Mouse (Mus musculus): ENCODE measurements around the gene Pawr. TPM values are rescaled to one million over a fixed set of nuclear protein-coding genes. Genes with fewer than 3 reads are reported as not detected.

The Pawr gene
- polyA plus RNA-seq, 1 experiment from 2014 or later = 10.6 TPM

- no peak for ATAC-seq (ENCODE audit: low FRiP score)
- no peak overlapping the region for H3K4me2 ChIP-seq (replicated peaks)
- no peak overlapping the region for H3K4me3 ChIP-seq
- peaks cover 3% of the 10 kb centered on the region for H3K4me1 ChIP-seq
- 93% methylated on average over 7 of the region's 7 CpGs for WGBS
- no peak overlapping the region for H3K27ac ChIP-seq
- H3K9ac ChIP-seq = no peak overlapping the region
- no peaks in the 10 kb centered on the region for H3K36me3 ChIP-seq
- H3K9me3 ChIP-seq (replicated peaks) = no peaks in the 10 kb centered on the region
- peaks cover 19% of the 10 kb centered on the region for H3K27me3 ChIP-seq
Measured at GRCm38 (mm10) chr10:108328356-108328755, 3.6 kb upstream of the Pawr start.

DNA sequence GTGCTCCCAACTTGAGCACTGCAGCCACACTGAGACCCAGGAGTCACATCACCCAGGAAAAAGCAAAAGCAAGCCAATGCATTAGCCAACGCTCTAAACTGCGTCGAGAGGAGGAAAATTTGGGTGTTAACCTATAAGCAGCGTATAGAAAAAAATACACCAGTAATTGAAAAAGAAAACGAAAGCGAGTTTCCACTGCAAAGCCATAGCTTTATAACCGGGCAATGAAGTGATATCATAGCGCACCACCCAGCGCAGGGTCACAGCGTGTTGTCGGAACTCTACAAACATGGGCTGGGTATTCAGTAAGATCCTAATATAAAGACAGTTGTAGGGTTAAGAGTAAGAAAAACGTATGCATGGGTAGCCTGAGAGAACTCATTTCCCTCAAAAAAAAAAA lies 2.9 kb upstream of the Pawr start:
- ATAC-seq (ENCODE audit: low FRiP score) = no peak
- no peak overlapping the region for H3K4me3 ChIP-seq
- H3K4me2 ChIP-seq (replicated peaks) = no peak overlapping the region
- peaks cover 19% of the 10 kb centered on the region for H3K27me3 ChIP-seq
- H3K36me3 ChIP-seq = no peaks in the 10 kb centered on the region
- peaks cover 8% of the 10 kb centered on the region for H3K4me1 ChIP-seq
- no peak overlapping the region for H3K9ac ChIP-seq
- no peaks in the 10 kb centered on the region for H3K9me3 ChIP-seq (replicated peaks)
- 90% methylated on average over 12 of the region's 12 CpGs for WGBS
- no peak overlapping the region for H3K27ac ChIP-seq

DNA sequence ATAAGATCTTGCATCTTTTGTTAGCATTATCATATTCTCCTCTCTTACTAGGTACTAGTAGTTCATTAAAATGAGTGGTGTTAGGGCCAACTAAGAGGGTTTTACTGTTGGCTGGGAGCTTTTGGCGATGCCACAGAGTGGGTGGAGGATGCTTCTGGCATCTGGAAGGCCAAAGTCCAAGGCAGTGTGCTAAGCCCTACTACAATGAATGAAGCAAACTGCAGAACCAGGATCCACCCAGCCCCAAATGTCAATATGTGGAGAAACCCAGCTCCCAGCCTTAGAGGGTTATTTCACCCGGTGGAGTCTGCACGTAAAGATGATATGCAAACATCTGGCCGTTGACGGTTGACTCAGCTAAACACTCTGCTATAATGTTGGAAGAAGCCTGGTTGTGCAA lies 2.1 kb upstream of the Pawr start:
- H3K9ac ChIP-seq = no peak overlapping the region
- H3K9me3 ChIP-seq (replicated peaks) = no peaks in the 10 kb centered on the region
- H3K4me3 ChIP-seq = no peak overlapping the region
- no peak for ATAC-seq (ENCODE audit: low FRiP score)
- no peak overlapping the region for H3K27ac ChIP-seq
- peaks cover 19% of the 10 kb centered on the region for H3K27me3 ChIP-seq
- WGBS = 86% methylated on average over 5 of the region's 5 CpGs
- H3K4me1 ChIP-seq = peaks cover 8% of the 10 kb centered on the region
- H3K36me3 ChIP-seq = no peaks in the 10 kb centered on the region
- no peak overlapping the region for H3K4me2 ChIP-seq (replicated peaks)

GRCm38 (mm10) chr10:108330964-108331363 lies 957 bp upstream of the Pawr start:
- no peaks in the 10 kb centered on the region for H3K36me3 ChIP-seq
- no peak for ATAC-seq (ENCODE audit: low FRiP score)
- H3K4me3 ChIP-seq = peak overlapping the region; percentile 85; the same call in 1 of the 2 replicates
- no peaks in the 10 kb centered on the region for H3K9me3 ChIP-seq (replicated peaks)
- WGBS = 10% methylated on average over 10 of the region's 10 CpGs
- H3K27me3 ChIP-seq = peaks cover 19% of the 10 kb centered on the region
- H3K4me2 ChIP-seq (replicated peaks) = peak overlapping the region; percentile 94
- peaks cover 8% of the 10 kb centered on the region for H3K4me1 ChIP-seq
- no peak overlapping the region for H3K9ac ChIP-seq
- H3K27ac ChIP-seq = no peak overlapping the region

- H3K27me3 ChIP-seq = peaks cover 19% of the 10 kb centered on the region
- peak; percentile 63 for ATAC-seq (ENCODE audit: low FRiP score)
- H3K4me1 ChIP-seq = peaks cover 8% of the 10 kb centered on the region
- peak overlapping the region; percentile 80 for H3K9ac ChIP-seq
- no peaks in the 10 kb centered on the region for H3K9me3 ChIP-seq (replicated peaks)
- H3K36me3 ChIP-seq = no peaks in the 10 kb centered on the region
- H3K4me3 ChIP-seq = peak overlapping the region; percentile 85
- H3K4me2 ChIP-seq (replicated peaks) = peak overlapping the region; percentile 94
- H3K27ac ChIP-seq = peak overlapping the region; percentile 55; the same call in 1 of the 2 replicates
- under 1% methylated on average over 91 of the region's 129 CpGs for WGBS
Measured at GRCm38 (mm10) chr10:108332571-108333541, 935 bp downstream of the Pawr start.

- Histone ChIP-seq H3K9ac (peak overlapping the region; percentile 80; the same call in 1 of the 2 replicates), H3K27ac (no peak overlapping the region), H3K4me1 (peaks cover 8% of the 10 kb centered on the region), H3K9me3 (replicated peaks) (no peaks in the 10 kb centered on the region), H3K27me3 (peaks cover 19% of the 10 kb centered on the region), H3K4me2 (replicated peaks) (peak overlapping the region; percentile 94), H3K36me3 (no peaks in the 10 kb centered on the region), H3K4me3 (peak overlapping the region; percentile 85)
- WGBS = 4% methylated on average over 12 of the region's 12 CpGs
- no peak for ATAC-seq (ENCODE audit: low FRiP score)
Measured at GRCm38 (mm10) chr10:108333642-108334041, 1.7 kb downstream of the Pawr start.

DNA sequence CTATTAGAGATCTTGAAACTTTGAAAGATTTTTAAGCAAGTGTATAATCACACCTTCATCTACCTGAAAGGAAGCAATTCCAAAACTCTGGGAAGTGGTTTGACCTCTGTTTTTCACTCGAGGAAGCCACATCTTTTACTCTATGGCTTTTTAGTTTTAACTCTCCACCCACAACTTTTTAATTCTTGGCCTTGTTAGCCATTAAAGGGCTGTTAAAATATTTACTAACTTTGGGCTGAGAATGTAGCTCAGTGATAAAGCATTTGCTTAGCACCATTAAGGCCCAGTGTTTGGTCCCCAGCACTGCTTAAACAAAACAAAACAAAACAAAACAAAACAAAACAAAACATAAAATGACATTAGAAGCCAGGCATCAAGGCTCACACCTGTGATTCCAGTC lies 2.2 kb downstream of the Pawr start:
- 27% methylated on average over 1 of the region's 1 CpGs for WGBS
- H3K4me1 ChIP-seq = peaks cover 8% of the 10 kb centered on the region
- H3K27ac ChIP-seq = no peak overlapping the region
- H3K4me2 ChIP-seq (replicated peaks) = peak overlapping the region; percentile 94
- H3K36me3 ChIP-seq = no peaks in the 10 kb centered on the region
- no peak for ATAC-seq (ENCODE audit: low FRiP score)
- peaks cover 19% of the 10 kb centered on the region for H3K27me3 ChIP-seq
- H3K9ac ChIP-seq = no peak overlapping the region; the same call in 1 of the 2 replicates
- peak overlapping the region; percentile 85; the same call in 1 of the 2 replicates for H3K4me3 ChIP-seq
- no peaks in the 10 kb centered on the region for H3K9me3 ChIP-seq (replicated peaks)

GRCm38 (mm10) chr10:108335736-108336292 lies 3.9 kb downstream of the Pawr start:
- Histone ChIP-seq H3K4me2 (replicated peaks) (no peak overlapping the region), H3K9me3 (replicated peaks) (no peaks in the 10 kb centered on the region), H3K4me3 (no peak overlapping the region), H3K36me3 (no peaks in the 10 kb centered on the region), H3K27me3 (peaks cover 14% of the 10 kb centered on the region), H3K9ac (no peak overlapping the region), H3K27ac (no peak overlapping the region), H3K4me1 (peaks cover 8% of the 10 kb centered on the region)
- no peak for ATAC-seq (ENCODE audit: low FRiP score)
- 87% methylated on average over 10 of the region's 10 CpGs for WGBS

GRCm38 (mm10) chr10:108336581-108336980 lies 4.7 kb downstream of the Pawr start:
- no peak for ATAC-seq (ENCODE audit: low FRiP score)
- WGBS = 85% methylated on average over 9 of the region's 9 CpGs
- peaks cover 8% of the 10 kb centered on the region for H3K4me1 ChIP-seq
- no peak overlapping the region for H3K4me3 ChIP-seq
- no peak overlapping the region for H3K4me2 ChIP-seq (replicated peaks)
- no peaks in the 10 kb centered on the region for H3K9me3 ChIP-seq (replicated peaks)
- H3K27me3 ChIP-seq = peaks cover 7% of the 10 kb centered on the region; the same call in 1 of the 2 replicates
- H3K36me3 ChIP-seq = no peaks in the 10 kb centered on the region
- no peak overlapping the region for H3K9ac ChIP-seq
- no peak overlapping the region for H3K27ac ChIP-seq

DNA sequence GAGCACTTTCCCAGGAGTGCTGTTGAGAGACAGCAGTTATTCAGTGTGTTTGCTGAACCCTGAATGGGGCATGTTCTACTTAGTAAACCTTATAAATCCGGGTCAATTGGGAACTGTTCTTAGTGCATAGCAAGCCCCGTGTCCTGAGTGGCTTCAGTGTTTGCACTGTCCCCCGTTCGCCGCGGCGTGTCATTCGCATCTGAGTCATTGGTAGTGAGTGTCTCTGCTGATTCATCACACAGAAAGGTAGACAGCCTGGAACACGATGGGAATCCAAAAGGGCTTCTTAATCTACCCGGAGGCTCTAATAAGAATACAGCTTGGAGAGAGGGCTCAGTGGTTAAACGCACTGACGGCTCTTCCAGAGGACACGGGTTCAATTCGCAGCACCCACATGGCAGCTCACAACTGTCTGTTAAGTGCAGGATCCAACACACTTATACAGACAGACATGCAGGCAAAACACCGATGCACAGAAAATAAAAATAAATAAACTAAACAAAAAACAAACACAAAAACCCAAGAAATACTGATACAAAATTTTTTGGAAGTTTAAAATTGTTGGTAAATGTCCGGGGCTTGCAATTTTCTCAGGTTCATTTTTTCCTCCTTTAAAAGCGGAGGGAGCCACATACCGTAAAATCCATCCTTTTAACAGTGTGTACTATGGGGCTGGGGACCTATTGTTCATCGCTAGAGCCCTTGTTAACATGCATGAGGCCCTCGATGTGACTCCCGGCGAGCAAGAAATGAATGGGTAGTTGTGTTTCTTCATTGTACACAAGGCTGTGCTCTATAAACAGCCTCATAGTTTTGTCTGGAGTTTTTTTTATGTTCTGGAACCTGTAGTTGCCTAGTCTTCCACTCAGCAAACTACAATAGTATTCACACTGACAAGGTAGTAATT lies 6.4 kb downstream of the Pawr start:
- Histone ChIP-seq H3K9ac (no peak overlapping the region), H3K27ac (no peak overlapping the region), H3K4me3 (no peak overlapping the region), H3K4me2 (replicated peaks) (no peak overlapping the region), H3K9me3 (replicated peaks) (no peaks in the 10 kb centered on the region), H3K36me3 (no peaks in the 10 kb centered on the region), H3K4me1 (peaks cover 6% of the 10 kb centered on the region), H3K27me3 (no peaks in the 10 kb centered on the region)
- 48% methylated on average over 22 of the region's 22 CpGs for WGBS
- ATAC-seq (ENCODE audit: low FRiP score) = peak; percentile 80

DNA sequence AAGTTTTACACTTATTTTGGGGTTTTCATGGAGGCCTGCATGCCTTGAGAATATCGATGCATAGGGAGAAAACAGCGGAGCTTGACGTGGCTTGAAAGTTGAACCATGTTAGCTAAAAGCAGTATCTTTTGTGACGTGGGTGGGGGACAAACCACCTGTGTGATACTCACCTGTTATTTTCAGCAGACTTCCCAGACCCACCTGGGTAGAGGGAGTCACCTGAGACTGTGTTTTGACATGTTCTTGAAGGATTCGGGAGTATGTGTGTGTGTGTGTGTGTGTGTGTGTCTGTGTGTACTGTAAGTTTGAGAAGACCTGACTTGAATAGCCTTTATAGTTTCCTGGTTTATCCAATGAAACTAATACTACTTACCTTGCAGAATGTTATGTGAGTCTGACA lies 7.2 kb downstream of the Pawr start:
- no peak for ATAC-seq (ENCODE audit: low FRiP score)
- WGBS = 75% methylated on average over 5 of the region's 5 CpGs
- no peak overlapping the region for H3K27ac ChIP-seq

GRCm38 (mm10) chr10:108339872-108340271 lies 8.0 kb downstream of the Pawr start:
- Histone ChIP-seq H3K4me2 (replicated peaks) (no peak overlapping the region), H3K4me3 (no peak overlapping the region), H3K36me3 (no peaks in the 10 kb centered on the region), H3K27me3 (no peaks in the 10 kb centered on the region), H3K4me1 (no peaks in the 10 kb centered on the region), H3K27ac (no peak overlapping the region), H3K9me3 (replicated peaks) (no peaks in the 10 kb centered on the region), H3K9ac (no peak overlapping the region)
- WGBS = 91% methylated on average over 4 of the region's 4 CpGs
- no peak for ATAC-seq (ENCODE audit: low FRiP score)

More for the DNA sequence above, 7.2 kb downstream of the Pawr start:
- Histone ChIP-seq H3K36me3 (no peaks in the 10 kb centered on the region), H3K4me3 (no peak overlapping the region), H3K4me2 (replicated peaks) (no peak overlapping the region), H3K9me3 (replicated peaks) (no peaks in the 10 kb centered on the region), H3K27me3 (no peaks in the 10 kb centered on the region), H3K9ac (no peak overlapping the region), H3K4me1 (no peaks in the 10 kb centered on the region)
